Mouse (Mus musculus): ENCODE data around the gene Rmnd5a.
"Not testable (repeated sequence)": the region's sequence is repeated elsewhere in the genome, so short reads cannot be mapped to it uniquely, and the experiment has no call there.

DNA sequence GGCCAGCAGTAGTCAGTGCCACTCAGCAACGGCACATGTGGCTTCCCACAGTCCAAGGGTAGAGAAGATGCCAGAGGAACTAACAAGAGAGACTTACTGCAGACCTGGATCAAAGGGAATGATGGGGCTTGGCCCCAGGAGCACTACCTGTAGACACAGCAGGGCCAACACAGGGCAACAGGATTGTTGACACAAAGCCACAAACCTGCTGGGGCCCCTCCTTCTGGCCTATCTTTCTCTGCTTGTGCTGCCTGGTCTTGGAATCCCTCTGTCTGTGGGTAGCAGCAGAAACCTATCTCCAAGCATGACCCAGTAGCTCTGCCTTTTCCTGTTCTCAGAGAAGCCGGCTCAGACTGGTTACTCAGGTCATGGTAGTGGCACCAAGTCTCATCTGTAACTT, 39.2 kb upstream of the Rmnd5a start:
- not testable (repeated sequence) for TF ChIP-seq CTCF (conservative IDR thresholded peaks at IDR 0.05; ENCODE audit: low read length); NANOG (IDR thresholded peaks at IDR 0.05; ENCODE audit: borderline replicate concordance, low read length); POU5F1 (IDR thresholded peaks at IDR 0.05; ENCODE audit: borderline replicate concordance, low read length)

Data from E14TG2a.4 (cell line).